Mouse (Mus musculus): ENCODE measurements at regions not wholly inside any gene's neighbourhood (a gene's known extent, or its start where the extent isn't known, plus 50 kb on each side); places are given as distances from the start of the nearest gene placed in this dataset.

- DNase-seq (ENCODE audit: low spot score) = no peak
These were observed 200.6 kb downstream of the Gm10260 start for GRCm38 (mm10) chr13:97559611-97560385.

GRCm38 (mm10) chr13:97558884-97559283, 201.5 kb downstream of the Gm10260 start:
- no peak for DNase-seq (ENCODE audit: low spot score)

- no peak for DNase-seq (ENCODE audit: low spot score)
These were observed 205.1 kb downstream of the Gm10260 start for GRCm38 (mm10) chr13:97555312-97555711.

- no peak for DNase-seq (ENCODE audit: low spot score)
These were observed 205.8 kb downstream of the Gm10260 start for GRCm38 (mm10) chr13:97554601-97555000.

- DNase-seq (ENCODE audit: low spot score) = no peak
These were observed 208.2 kb downstream of the Gm10260 start for GRCm38 (mm10) chr13:97552236-97552635.

- no peak for DNase-seq (ENCODE audit: low spot score)
These were observed 209.6 kb downstream of the Gm10260 start for GRCm38 (mm10) chr13:97550880-97551279.

GRCm38 (mm10) chr13:97550172-97550571, 210.3 kb downstream of the Gm10260 start:
- DNase-seq (ENCODE audit: low spot score) = no peak

- DNase-seq (ENCODE audit: low spot score) = no peak
These were observed 211.0 kb downstream of the Gm10260 start for GRCm38 (mm10) chr13:97549384-97549783.

- DNase-seq (ENCODE audit: low spot score) = peak; percentile 21
These were observed 211.9 kb downstream of the Gm10260 start for GRCm38 (mm10) chr13:97548527-97548977.

GRCm38 (mm10) chr13:97546936-97547335, 213.5 kb downstream of the Gm10260 start:
- no peak for DNase-seq (ENCODE audit: low spot score)

GRCm38 (mm10) chr13:97545971-97546454, 214.4 kb downstream of the Gm10260 start:
- no peak for DNase-seq (ENCODE audit: low spot score)

- no peak for DNase-seq (ENCODE audit: low spot score)
These were observed 220.7 kb downstream of the Gm10260 start for GRCm38 (mm10) chr13:97539686-97540085.

- DNase-seq (ENCODE audit: low spot score) = no peak
These were observed 222.0 kb downstream of the Gm10260 start for GRCm38 (mm10) chr13:97538441-97538840.

GRCm38 (mm10) chr13:97537686-97538085, 222.7 kb downstream of the Gm10260 start:
- no peak for DNase-seq (ENCODE audit: low spot score)

GRCm38 (mm10) chr13:97537206-97537605, 223.2 kb downstream of the Gm10260 start:
- DNase-seq (ENCODE audit: low spot score) = no peak

- no peak for DNase-seq (ENCODE audit: low spot score)
These were observed 226.4 kb downstream of the Gm10260 start for GRCm38 (mm10) chr13:97533896-97534666.

GRCm38 (mm10) chr13:97531181-97531580, 229.3 kb downstream of the Gm10260 start:
- DNase-seq (ENCODE audit: low spot score) = no peak

- no peak for DNase-seq (ENCODE audit: low spot score)
These were observed 229.9 kb downstream of the Gm10260 start for GRCm38 (mm10) chr13:97530570-97530969.

GRCm38 (mm10) chr13:97527958-97528357, 232.5 kb downstream of the Gm10260 start:
- no peak for DNase-seq (ENCODE audit: low spot score)

GRCm38 (mm10) chr13:97524847-97525434, 235.5 kb downstream of the Gm10260 start:
- DNase-seq (ENCODE audit: low spot score) = no peak

- no peak for DNase-seq (ENCODE audit: low spot score)
These were observed 236.7 kb downstream of the Gm10260 start for GRCm38 (mm10) chr13:97523523-97524412.

All from ovary, postnatal 10 days (tissue).